Mouse (Mus musculus) lung, embryonic 14.5 days (tissue): ENCODE data around the gene Cpne1. TPM values are rescaled to one million over a fixed set of nuclear protein-coding genes. Genes with fewer than 3 reads are reported as not detected.
"Not testable (repeated sequence)": the region's sequence is repeated elsewhere in the genome, so short reads cannot be mapped to it uniquely, and the experiment has no call there.

Experiments used
- ATAC-seq: fragments of 200-750 bp; cut with Nextera tagmentation; 2 replicates; pipeline ENCODE4 v1.8.0; 2017; ENCODE audit warnings: mild to moderate bottlenecking, moderate TSS enrichment, moderate library complexity; ENCODE audit not compliant: insufficient read depth
- DNase-seq: peaks from one replicate; pipeline ENCODE4 v3.0.0-alpha.2; 2015
- H3K27ac ChIP-seq: fragments of 300-500 bp; sonication (generic); 2 replicates; pipeline ENCODE4 v1.5.1; 2014; ENCODE audit warnings: low read depth, mild to moderate bottlenecking, moderate library complexity
- H3K27me3 ChIP-seq: fragments of 300-500 bp; sonication (generic); 2 replicates; pipeline ENCODE4 v1.6.1; 2014; ENCODE audit warnings: low read length, control low read depth; ENCODE audit not compliant: insufficient read depth
- H3K36me3 ChIP-seq: fragments of 300-500 bp; sonication (generic); 2 replicates; pipeline ENCODE4 v1.6.1; 2014; ENCODE audit warnings: control low read depth; ENCODE audit not compliant: insufficient read depth
- H3K4me1 ChIP-seq: fragments of 300-500 bp; sonication (generic); 2 replicates; pipeline ENCODE4 v1.6.1; 2014; ENCODE audit warnings: antibody characterized with exemption, control low read depth; ENCODE audit not compliant: insufficient read depth
- H3K4me2 ChIP-seq: fragments of 300-500 bp; sonication (generic); 2 replicates; pipeline ENCODE4 v1.6.1; 2014; ENCODE audit warnings: mild to moderate bottlenecking
- H3K4me3 ChIP-seq: fragments of 300-500 bp; sonication (generic); 2 replicates; pipeline ENCODE4 v1.5.1; 2014; ENCODE audit warnings: low read depth, low read length
- H3K9ac ChIP-seq: fragments of 300-500 bp; sonication (generic); 2 replicates; pipeline ENCODE4 v1.6.1; 2014
- H3K9me3 ChIP-seq: fragments of 300-500 bp; sonication (generic); 2 replicates; pipeline ENCODE4 v1.6.1; 2016; ENCODE audit warnings: low read depth, low read length, control low read depth
- CTCF ChIP-seq: IDR thresholded peaks from 2 replicates; pipeline ENCODE4 v1.5.1; 2016; ENCODE audit warnings: antibody characterized with exemption, low read depth
- WGBS: fragments of 180-500 bp; shearing (Covaris S2); extraction: QIAGEN DNeasy Blood & Tissue Kit; methylation state at CpG from one replicate; pipeline ENCODE4 v1.1.7; 2014; 5-methylcytosine and 5-hydroxymethylcytosine counted together
- polyA plus RNA-seq: library from polyadenylated mRNA; unstranded; fragments of >200 nt; fragmentation: Nextera tagmentation; extraction: Ambion mirVana; gene quantifications from 2 replicates; pipeline ENCODE4 v1.2.1, GENCODE M21; 2014

Cpne1 gene
- polyA plus RNA-seq, 1 experiment from 2014 or later: 70.2 TPM

DNA sequence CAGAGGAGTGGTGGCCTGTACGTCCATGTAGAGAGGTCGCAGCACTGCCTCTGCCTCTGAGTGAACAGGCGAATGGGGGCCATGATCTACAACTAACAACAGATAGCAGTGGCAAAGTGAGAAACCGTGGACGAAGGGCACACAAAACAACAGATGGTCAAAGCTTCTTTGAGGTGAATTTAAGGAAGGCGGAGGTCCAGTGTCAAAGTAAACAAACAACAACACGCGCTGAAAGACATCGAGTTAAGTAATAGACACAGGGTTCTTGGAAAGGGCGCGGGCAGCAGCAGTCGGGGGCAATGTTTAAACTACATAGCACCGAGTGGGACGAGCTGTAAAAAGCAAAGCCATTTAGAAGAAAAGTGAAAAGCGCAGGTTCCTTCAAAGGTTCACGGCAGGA lies 31.6 kb upstream of the Cpne1 start:
- under 1% methylated on average over 16 of the region's 16 CpGs for WGBS
- TF ChIP-seq CTCF: no peak
- Histone ChIP-seq H3K27ac (peak overlapping the region; percentile 94), H3K9me3 (no peaks in the 10 kb centered on the region), H3K4me2 (peak overlapping the region; percentile 80), H3K9ac (peak overlapping the region; percentile 89), H3K4me3 (peak overlapping the region; percentile 83), H3K36me3 (peaks cover 37% of the 10 kb centered on the region), H3K27me3 (no peaks in the 10 kb centered on the region), H3K4me1 (no peaks in the 10 kb centered on the region)
- no peak for DNase-seq
- peak; percentile 10; the same call in 1 of the 2 replicates for ATAC-seq

DNA sequence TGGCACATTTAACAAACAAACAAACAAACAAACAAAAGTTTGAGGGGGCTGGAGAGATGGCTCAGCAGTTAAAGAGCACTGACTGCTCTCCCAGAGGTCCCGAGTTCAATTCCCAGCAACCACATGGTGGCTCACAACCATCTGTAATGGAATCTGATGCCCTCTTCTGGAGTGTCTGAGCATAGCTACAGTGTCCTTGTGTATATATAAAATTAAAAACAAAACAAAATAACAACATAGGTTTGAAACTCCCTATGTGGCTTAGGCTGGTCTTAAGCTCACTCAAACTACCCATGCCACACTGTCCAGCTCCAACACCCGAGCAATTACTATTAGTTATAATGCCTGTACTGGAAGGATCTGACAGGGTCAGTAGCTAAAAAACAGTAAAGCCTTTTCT lies 31.1 kb upstream of the Cpne1 start:
- H3K4me3 ChIP-seq: peak overlapping the region; percentile 83
- WGBS: 82% methylated on average over 2 of the region's 2 CpGs
- H3K36me3 ChIP-seq: peaks cover 32% of the 10 kb centered on the region
- ATAC-seq: no peak
- H3K4me2 ChIP-seq: peak overlapping the region; percentile 80
- H3K9ac ChIP-seq: peak overlapping the region; percentile 89
- H3K27ac ChIP-seq: no peak overlapping the region
- no peaks in the 10 kb centered on the region for H3K27me3 ChIP-seq
- no peak for DNase-seq
- H3K4me1 ChIP-seq: no peaks in the 10 kb centered on the region
- H3K9me3 ChIP-seq: no peaks in the 10 kb centered on the region
- no peak for TF ChIP-seq CTCF

DNA sequence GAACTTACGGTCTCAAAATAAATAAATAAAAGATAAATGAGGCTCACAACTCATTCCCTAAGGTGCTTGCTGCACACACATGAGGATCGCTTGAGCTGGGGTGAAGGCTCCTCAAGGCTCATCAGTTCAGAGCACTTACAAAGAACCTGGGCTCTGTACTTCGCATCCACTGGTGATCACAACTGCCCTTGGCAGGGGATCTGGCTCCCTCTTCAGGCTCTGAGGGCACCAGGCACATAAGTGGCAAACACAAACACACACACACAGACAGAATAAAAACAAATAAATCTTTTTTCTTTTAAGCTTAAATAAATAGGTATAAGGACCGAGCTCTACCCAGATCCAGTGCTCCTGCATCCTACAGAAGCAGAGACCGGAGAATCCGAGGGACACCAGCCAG lies 23.9 kb upstream of the Cpne1 start:
- no peak overlapping the region for H3K9ac ChIP-seq
- peak; percentile 19; the same call in 1 of the 2 replicates for TF ChIP-seq CTCF
- DNase-seq: no peak
- H3K4me3 ChIP-seq: no peak overlapping the region
- H3K9me3 ChIP-seq: no peaks in the 10 kb centered on the region
- 75% methylated on average over 6 of the region's 6 CpGs for WGBS
- peaks cover 26% of the 10 kb centered on the region; the same call in 1 of the 2 replicates for H3K36me3 ChIP-seq
- no peak overlapping the region for H3K27ac ChIP-seq
- H3K4me1 ChIP-seq: no peaks in the 10 kb centered on the region
- no peaks in the 10 kb centered on the region for H3K27me3 ChIP-seq
- H3K4me2 ChIP-seq: no peak overlapping the region
- ATAC-seq: no peak

DNA sequence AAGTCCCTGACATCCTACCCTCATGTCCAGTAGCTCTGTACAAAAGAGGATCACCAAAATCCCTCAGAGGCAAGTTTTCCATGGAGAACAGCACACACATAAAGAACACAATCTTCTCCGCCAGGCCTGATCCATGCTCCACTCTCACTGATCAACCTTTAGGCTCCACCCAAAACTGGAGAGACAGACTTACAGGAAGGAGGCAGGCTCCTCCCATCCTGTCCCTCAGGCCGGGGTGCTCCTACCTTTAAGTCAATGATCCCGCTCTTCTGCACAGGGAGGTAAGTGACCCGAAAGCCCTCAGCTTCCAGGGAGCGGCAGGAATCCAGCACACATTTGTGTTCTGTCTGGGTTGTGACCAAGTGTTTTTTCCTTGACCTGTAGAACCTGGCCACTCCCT lies 22.4 kb upstream of the Cpne1 start:
- no peak overlapping the region for H3K4me3 ChIP-seq
- no peak for TF ChIP-seq CTCF
- H3K9me3 ChIP-seq: no peaks in the 10 kb centered on the region
- no peaks in the 10 kb centered on the region for H3K27me3 ChIP-seq
- H3K27ac ChIP-seq: no peak overlapping the region
- peaks cover 20% of the 10 kb centered on the region; the same call in 1 of the 2 replicates for H3K36me3 ChIP-seq
- H3K4me1 ChIP-seq: no peaks in the 10 kb centered on the region
- H3K4me2 ChIP-seq: no peak overlapping the region
- 87% methylated on average over 5 of the region's 5 CpGs for WGBS
- no peak for ATAC-seq
- H3K9ac ChIP-seq: no peak overlapping the region
- no peak for DNase-seq

DNA sequence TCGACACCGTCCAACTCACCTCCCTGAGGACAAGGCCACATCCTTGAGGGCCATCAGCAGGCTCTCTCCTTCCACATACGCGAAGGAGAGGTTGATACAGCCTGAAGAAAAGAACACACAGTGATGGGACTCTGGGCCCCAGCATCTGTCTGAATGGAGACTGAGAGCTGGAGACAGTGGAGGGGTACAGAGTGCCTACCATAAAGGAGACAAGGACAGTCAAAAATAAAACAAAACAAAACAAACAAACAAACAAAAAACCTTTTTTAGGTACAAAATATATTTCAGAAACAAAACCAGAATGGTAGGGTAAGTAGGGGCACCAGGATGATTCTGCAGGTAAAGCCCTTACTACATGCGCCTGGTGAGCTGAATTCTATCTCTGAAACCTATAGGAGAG lies 15.2 kb upstream of the Cpne1 start, which contains the start of gene Gm28036:
Gene Gm28036 (minus strand): TSS at position 101 of the 400 bp plus-strand sequence.
- H3K27me3 ChIP-seq: no peaks in the 10 kb centered on the region
- H3K9me3 ChIP-seq: no peaks in the 10 kb centered on the region
- ATAC-seq (no peak), DNase-seq (no peak)
- H3K27ac ChIP-seq: no peak within 1 kb of the TSS
- H3K36me3 ChIP-seq: peaks cover 40% of the 10 kb centered on the region; the same call in 1 of the 2 replicates
- TF ChIP-seq CTCF: no peak
- H3K9ac ChIP-seq: no peak within 1 kb of the TSS
- 93% methylated on average over 5 of the region's 5 CpGs for WGBS
- H3K4me3 ChIP-seq: no peak within 1 kb of the TSS
- no peak within 1 kb of the TSS for H3K4me2 ChIP-seq
- no peaks in the 10 kb centered on the region for H3K4me1 ChIP-seq

DNA sequence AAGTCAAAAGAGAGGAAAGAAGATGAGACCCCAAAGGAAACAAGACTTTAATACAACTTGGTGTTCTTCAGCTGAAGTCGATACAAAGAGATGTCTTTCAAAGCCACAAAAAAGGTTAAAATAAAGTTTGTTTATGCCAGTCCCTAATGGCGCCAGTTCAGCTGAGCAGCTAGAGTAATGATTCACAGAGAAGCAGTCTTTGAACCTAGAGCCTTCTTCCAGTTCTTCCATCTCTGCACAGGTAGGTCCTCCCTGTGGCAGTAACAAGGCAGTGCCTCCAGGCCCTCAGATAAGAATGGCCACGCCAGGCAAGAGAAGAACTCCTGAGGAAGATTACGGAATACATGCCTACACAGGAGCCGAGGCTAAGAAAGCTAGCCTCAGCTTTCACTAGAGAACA lies 12.0 kb upstream of the Cpne1 start:
- no peak for ATAC-seq

DNA sequence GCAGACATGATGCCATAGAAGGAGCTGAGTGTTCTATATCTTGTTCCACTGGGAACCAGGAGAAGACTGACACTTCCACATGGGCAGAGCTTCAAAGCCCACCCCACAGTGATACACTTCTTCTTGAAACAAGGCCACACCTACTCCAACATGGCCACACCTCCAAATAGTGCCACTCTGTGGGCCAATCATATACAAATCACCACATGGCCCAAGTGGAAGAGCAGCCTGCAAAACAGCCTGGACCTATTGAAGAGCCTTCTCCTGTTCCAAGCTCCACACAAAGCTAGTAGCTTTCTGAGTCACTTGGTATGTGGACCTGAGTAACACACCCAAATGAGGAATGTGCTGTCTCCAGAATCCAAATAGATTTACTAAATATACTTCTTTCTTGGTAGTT lies 7.8 kb upstream of the Cpne1 start:
- ATAC-seq (no peak), DNase-seq (no peak)
- Histone ChIP-seq H3K9ac (no peak overlapping the region), H3K4me1 (no peaks in the 10 kb centered on the region), H3K27ac (no peak overlapping the region), H3K36me3 (peaks cover 8% of the 10 kb centered on the region; the same call in 1 of the 2 replicates), H3K9me3 (no peaks in the 10 kb centered on the region), H3K4me3 (no peak overlapping the region), H3K27me3 (no peaks in the 10 kb centered on the region), H3K4me2 (no peak overlapping the region)
- TF ChIP-seq CTCF: no peak

More for the DNA sequence above, 12.0 kb upstream of the Cpne1 start:
- Histone ChIP-seq H3K27me3 (no peaks in the 10 kb centered on the region), H3K4me2 (no peak overlapping the region), H3K4me1 (no peaks in the 10 kb centered on the region), H3K36me3 (peaks cover 31% of the 10 kb centered on the region; the same call in 1 of the 2 replicates), H3K9me3 (no peaks in the 10 kb centered on the region), H3K4me3 (no peak overlapping the region), H3K27ac (no peak overlapping the region), H3K9ac (no peak overlapping the region)
- no peak for TF ChIP-seq CTCF
- 87% methylated on average over 5 of the region's 5 CpGs for WGBS
- no peak for DNase-seq

DNA sequence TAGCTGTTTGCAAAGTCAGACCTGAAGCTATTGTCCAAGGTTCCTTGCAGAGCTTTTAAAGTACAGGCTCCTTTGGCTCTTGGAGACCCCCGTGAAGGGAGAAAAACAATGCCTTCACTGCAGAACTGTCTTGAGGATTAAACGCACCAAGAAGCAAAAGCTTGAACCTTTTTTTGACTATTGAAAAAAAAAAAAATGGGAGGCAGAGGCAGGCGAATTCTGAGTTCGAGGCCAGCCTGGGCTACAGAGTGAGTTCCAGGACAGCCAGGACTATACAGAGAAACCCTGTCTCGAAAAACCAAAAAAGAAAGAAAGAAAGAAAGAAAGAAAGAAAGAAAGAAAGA lies 287 bp upstream of the Cpne1 start:
- not testable (repeated sequence) for H3K36me3 ChIP-seq, H3K27me3 ChIP-seq, H3K9me3 ChIP-seq, H3K4me1 ChIP-seq, DNase-seq
- peak overlapping the region; percentile 94 for H3K27ac ChIP-seq
- H3K4me2 ChIP-seq: peak overlapping the region; percentile 81
- peak overlapping the region; percentile 95 for H3K4me3 ChIP-seq
- 20% methylated on average over 5 of the region's 5 CpGs for WGBS
- peak; percentile 12; the same call in 1 of the 2 replicates for ATAC-seq
- H3K9ac ChIP-seq: peak overlapping the region; percentile 98; the same call in 1 of the 2 replicates
